Mouse (Mus musculus) embryonic fibroblast, embryonic 13.5 days (primary cell): ENCODE measurements around the gene Pla2g4e.

Experiments used
- CTCF ChIP-seq: IDR thresholded peaks from 2 replicates; pipeline ENCODE4 v1.5.1; 2011; ENCODE audit warnings: mild to moderate bottlenecking, control low read depth, low read length, moderate library complexity, borderline replicate concordance; ENCODE audit not compliant: insufficient read depth
- POLR2A ChIP-seq: IDR thresholded peaks from 2 replicates; pipeline ENCODE4 v1.6.1; 2011; ENCODE audit warnings: low read depth, mild to moderate bottlenecking, control low read depth, low read length, moderate library complexity

- no peak for TF ChIP-seq CTCF
- TF ChIP-seq POLR2A: no peak
Observed at GRCm38 (mm10) chr2:120268635-120269034, 23.5 kb upstream of the Pla2g4e start.
